Mouse (Mus musculus): ENCODE data around the gene Acox3. TPM values are rescaled to one million over a fixed set of nuclear protein-coding genes. Genes with fewer than 3 reads are reported as not detected.

Gene Acox3
- polyA plus RNA-seq, 1 experiment from 2014 or later = 13.7 TPM

DNA sequence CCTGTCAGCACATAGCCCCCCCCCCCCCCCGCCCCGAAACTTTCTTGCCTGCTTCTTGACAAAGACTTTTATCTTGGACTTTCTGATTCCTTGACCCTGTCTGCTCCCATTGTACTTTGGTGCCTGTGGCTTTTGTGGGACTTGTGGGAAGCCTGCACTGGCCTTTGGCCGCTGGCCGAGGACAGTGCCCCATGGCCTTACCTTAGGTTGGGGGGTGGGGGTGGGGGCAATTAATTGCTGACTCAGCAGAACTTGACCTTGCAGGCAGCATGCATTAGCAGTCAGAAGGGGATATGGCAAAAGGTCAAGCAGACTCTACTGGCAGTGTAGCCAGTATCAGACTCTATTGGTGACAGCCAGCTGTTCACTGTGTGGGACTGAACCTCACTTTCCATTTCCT is 8.7 kb downstream of the Acox3 start:
- H3K4me1 ChIP-seq (replicated peaks; ENCODE audit: control insufficient read depth, insufficient read depth, low read length) = no peaks in the 10 kb centered on the region
- ATAC-seq (ENCODE audit: low FRiP score) = no peak
- peaks cover 78% of the 10 kb centered on the region for H3K36me3 ChIP-seq (replicated peaks; ENCODE audit: control insufficient read depth, insufficient read depth)
- peaks cover 4% of the 10 kb centered on the region; the same call in 1 of the 2 replicates for H3K9me3 ChIP-seq (ENCODE audit: control insufficient read depth, low read length)
- no peak overlapping the region for H3K4me2 ChIP-seq (replicated peaks)
- no peak for DNase-seq (ENCODE audit: low spot score)
- H3K27ac ChIP-seq = no peak overlapping the region
- no peak overlapping the region for H3K9ac ChIP-seq
- H3K4me3 ChIP-seq (replicated peaks; ENCODE audit: low read length) = no peak overlapping the region
- 99% methylated on average over 4 of the region's 4 CpGs for WGBS
- H3K27me3 ChIP-seq (ENCODE audit: control insufficient read depth, insufficient read depth, low read length) = no peaks in the 10 kb centered on the region

DNA sequence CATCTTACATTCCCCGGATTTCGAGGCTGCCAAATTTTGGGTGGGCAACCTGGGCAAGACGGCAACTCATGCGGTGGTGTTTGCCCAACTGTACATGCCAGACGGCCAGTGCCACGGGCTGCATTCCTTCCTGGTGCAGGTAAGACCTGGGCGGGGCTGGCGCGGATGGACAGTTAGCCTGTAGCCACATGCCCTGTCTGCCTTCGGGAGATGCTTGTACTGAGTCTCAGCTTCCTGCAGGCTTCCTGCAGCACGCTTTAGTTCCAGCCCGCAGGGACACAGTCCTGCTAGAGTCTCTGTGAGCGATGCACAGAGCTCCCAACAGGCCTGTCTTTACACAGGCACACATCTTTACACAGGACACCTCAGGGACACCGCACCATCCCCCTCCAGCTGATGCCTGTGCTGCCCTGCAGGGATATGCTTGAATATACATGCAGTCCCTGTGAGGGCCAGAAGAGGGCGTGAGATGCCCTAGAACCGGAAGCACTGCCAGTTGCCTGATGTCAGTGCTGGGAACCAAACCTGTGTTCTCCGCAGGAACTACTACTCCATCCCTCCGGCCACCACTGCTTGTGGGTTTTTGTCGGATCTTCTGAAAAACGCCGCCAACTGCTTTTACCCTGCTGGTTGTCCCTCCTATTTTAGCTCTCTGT is 9.4 kb downstream of the Acox3 start:
- 82% methylated on average over 21 of the region's 21 CpGs for WGBS
- Histone ChIP-seq H3K4me2 (replicated peaks) (no peak overlapping the region), H3K9ac (no peak overlapping the region), H3K4me1 (replicated peaks; ENCODE audit: control insufficient read depth, insufficient read depth, low read length) (no peaks in the 10 kb centered on the region), H3K9me3 (ENCODE audit: control insufficient read depth, low read length) (peaks cover 4% of the 10 kb centered on the region; the same call in 1 of the 2 replicates), H3K4me3 (replicated peaks; ENCODE audit: low read length) (no peak overlapping the region), H3K27me3 (ENCODE audit: control insufficient read depth, insufficient read depth, low read length) (no peaks in the 10 kb centered on the region), H3K36me3 (replicated peaks; ENCODE audit: control insufficient read depth, insufficient read depth) (peaks cover 83% of the 10 kb centered on the region), H3K27ac (no peak overlapping the region)
- ATAC-seq (ENCODE audit: low FRiP score) (no peak), DNase-seq (ENCODE audit: low spot score) (no peak)

DNA sequence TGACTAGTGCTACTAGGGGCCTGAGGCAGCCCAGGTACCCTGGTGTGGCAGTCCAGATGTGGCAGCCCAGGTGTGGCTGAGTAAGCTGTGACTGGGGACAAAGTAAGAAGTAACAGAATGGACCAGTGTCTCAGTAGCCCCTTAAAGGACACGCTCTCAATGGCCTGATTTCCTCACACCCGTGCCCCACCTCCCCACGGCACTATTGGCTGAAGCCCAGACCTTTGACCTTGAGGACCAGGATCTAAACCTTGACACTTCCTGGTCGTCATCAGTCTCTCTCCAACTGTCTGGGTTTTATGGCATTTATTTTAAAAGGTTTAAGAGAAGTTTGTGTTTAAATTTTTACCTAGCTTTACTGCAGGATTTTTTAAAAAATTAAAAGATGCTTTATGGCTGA is 10.0 kb downstream of the Acox3 start:
- H3K4me2 ChIP-seq (replicated peaks) = no peak overlapping the region
- no peaks in the 10 kb centered on the region for H3K27me3 ChIP-seq (ENCODE audit: control insufficient read depth, insufficient read depth, low read length)
- H3K9ac ChIP-seq = no peak overlapping the region
- no peak overlapping the region for H3K27ac ChIP-seq
- WGBS = 78% methylated on average over 4 of the region's 4 CpGs
- H3K9me3 ChIP-seq (ENCODE audit: control insufficient read depth, low read length) = peaks cover 4% of the 10 kb centered on the region; the same call in 1 of the 2 replicates
- no peak overlapping the region for H3K4me3 ChIP-seq (replicated peaks; ENCODE audit: low read length)
- H3K36me3 ChIP-seq (replicated peaks; ENCODE audit: control insufficient read depth, insufficient read depth) = peaks cover 85% of the 10 kb centered on the region
- DNase-seq (ENCODE audit: low spot score) (no peak), ATAC-seq (ENCODE audit: low FRiP score) (no peak)
- H3K4me1 ChIP-seq (replicated peaks; ENCODE audit: control insufficient read depth, insufficient read depth, low read length) = no peaks in the 10 kb centered on the region

- Histone ChIP-seq H3K4me3 (replicated peaks; ENCODE audit: low read length) (no peak overlapping the region), H3K9ac (no peak overlapping the region), H3K4me1 (replicated peaks; ENCODE audit: control insufficient read depth, insufficient read depth, low read length) (no peaks in the 10 kb centered on the region), H3K9me3 (ENCODE audit: control insufficient read depth, low read length) (peaks cover 4% of the 10 kb centered on the region; the same call in 1 of the 2 replicates), H3K27ac (no peak overlapping the region), H3K36me3 (replicated peaks; ENCODE audit: control insufficient read depth, insufficient read depth) (peaks cover 85% of the 10 kb centered on the region), H3K27me3 (ENCODE audit: control insufficient read depth, insufficient read depth, low read length) (no peaks in the 10 kb centered on the region), H3K4me2 (replicated peaks) (no peak overlapping the region)
- DNase-seq (ENCODE audit: low spot score) (no peak), ATAC-seq (ENCODE audit: low FRiP score) (no peak)
- WGBS = 87% methylated on average over 6 of the region's 6 CpGs
These were observed 10.4 kb downstream of the Acox3 start for GRCm38 (mm10) chr5:35593272-35593671.

DNA sequence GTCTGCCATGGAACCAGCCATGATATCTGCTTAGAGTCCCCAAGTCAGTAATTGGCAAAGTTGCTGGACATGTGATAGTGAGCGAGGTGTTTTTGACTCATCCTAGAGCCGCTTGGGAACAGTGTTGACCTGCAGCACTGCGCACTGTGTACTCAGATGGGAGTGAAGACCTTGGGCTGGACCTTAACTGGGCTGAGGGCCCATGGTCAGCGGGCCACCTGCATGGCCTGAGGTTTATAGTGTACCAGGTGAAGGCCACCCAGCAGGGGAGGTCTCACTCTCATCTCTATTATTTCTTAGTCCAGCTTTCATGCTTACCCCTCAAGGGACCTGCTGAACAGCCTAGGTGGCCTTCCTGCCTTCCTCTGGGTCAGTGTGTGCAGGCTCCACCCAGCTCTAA is 11.9 kb downstream of the Acox3 start:
- no peak overlapping the region for H3K4me3 ChIP-seq (replicated peaks; ENCODE audit: low read length)
- 93% methylated on average over 4 of the region's 4 CpGs for whole genome bisulfite sequencing
- peaks cover 8% of the 10 kb centered on the region; the same call in 1 of the 2 replicates for H3K9me3 ChIP-seq (ENCODE audit: control insufficient read depth, low read length)
- no peak overlapping the region for H3K9ac ChIP-seq
- no peak overlapping the region for H3K4me2 ChIP-seq (replicated peaks)
- H3K4me1 ChIP-seq (replicated peaks; ENCODE audit: control insufficient read depth, insufficient read depth, low read length) = no peaks in the 10 kb centered on the region
- no peaks in the 10 kb centered on the region for H3K27me3 ChIP-seq (ENCODE audit: control insufficient read depth, insufficient read depth, low read length)
- DNase-seq (ENCODE audit: low spot score) (no peak), ATAC-seq (ENCODE audit: low FRiP score) (no peak)
- no peak overlapping the region for H3K27ac ChIP-seq
- H3K36me3 ChIP-seq (replicated peaks; ENCODE audit: control insufficient read depth, insufficient read depth) = peaks cover 77% of the 10 kb centered on the region

- H3K4me2 ChIP-seq (replicated peaks) = no peak overlapping the region
- no peak overlapping the region for H3K4me3 ChIP-seq (replicated peaks; ENCODE audit: low read length)
- H3K27ac ChIP-seq = no peak overlapping the region
- 16% methylated on average over 4 of the region's 4 CpGs for WGBS
- H3K36me3 ChIP-seq (replicated peaks; ENCODE audit: control insufficient read depth, insufficient read depth) = peaks cover 76% of the 10 kb centered on the region
- peak; percentile 96 for DNase-seq (ENCODE audit: low spot score)
- ATAC-seq (ENCODE audit: low FRiP score) = no peak
- no peak overlapping the region for H3K9ac ChIP-seq
- no peaks in the 10 kb centered on the region for H3K27me3 ChIP-seq (ENCODE audit: control insufficient read depth, insufficient read depth, low read length)
- no peaks in the 10 kb centered on the region for H3K4me1 ChIP-seq (replicated peaks; ENCODE audit: control insufficient read depth, insufficient read depth, low read length)
- H3K9me3 ChIP-seq (ENCODE audit: control insufficient read depth, low read length) = 0 out of 2 replicates have a peak, but pooled peaks cover 4% of the 10 kb centered on the region
These were observed 12.9 kb downstream of the Acox3 start for GRCm38 (mm10) chr5:35595706-35596105.

- H3K36me3 ChIP-seq (replicated peaks; ENCODE audit: control insufficient read depth, insufficient read depth) = peaks cover 73% of the 10 kb centered on the region
- no peak overlapping the region for H3K27ac ChIP-seq
- ATAC-seq (ENCODE audit: low FRiP score) (no peak; the same call in 1 of the 2 replicates), DNase-seq (ENCODE audit: low spot score) (no peak)
- no peaks in the 10 kb centered on the region for H3K4me1 ChIP-seq (replicated peaks; ENCODE audit: control insufficient read depth, insufficient read depth, low read length)
- H3K4me2 ChIP-seq (replicated peaks) = no peak overlapping the region
- H3K27me3 ChIP-seq (ENCODE audit: control insufficient read depth, insufficient read depth, low read length) = no peaks in the 10 kb centered on the region
- whole genome bisulfite sequencing = 87% methylated on average over 18 of the region's 18 CpGs
- 0 out of 2 replicates have a peak, but pooled peaks cover 4% of the 10 kb centered on the region for H3K9me3 ChIP-seq (ENCODE audit: control insufficient read depth, low read length)
- H3K9ac ChIP-seq = no peak overlapping the region
- no peak overlapping the region for H3K4me3 ChIP-seq (replicated peaks; ENCODE audit: low read length)
These were observed 13.6 kb downstream of the Acox3 start for GRCm38 (mm10) chr5:35596169-35597160.

GRCm38 (mm10) chr5:35600233-35600632 is 17.4 kb downstream of the Acox3 start:
- Histone ChIP-seq H3K27ac (no peak overlapping the region), H3K36me3 (replicated peaks; ENCODE audit: control insufficient read depth, insufficient read depth) (peaks cover 62% of the 10 kb centered on the region), H3K9ac (no peak overlapping the region), H3K4me1 (replicated peaks; ENCODE audit: control insufficient read depth, insufficient read depth, low read length) (no peaks in the 10 kb centered on the region), H3K9me3 (ENCODE audit: control insufficient read depth, low read length) (0 out of 2 replicates have a peak, but pooled peaks cover 4% of the 10 kb centered on the region), H3K4me3 (replicated peaks; ENCODE audit: low read length) (no peak overlapping the region), H3K4me2 (replicated peaks) (no peak overlapping the region), H3K27me3 (ENCODE audit: control insufficient read depth, insufficient read depth, low read length) (no peaks in the 10 kb centered on the region)
- DNase-seq (ENCODE audit: low spot score) = no peak
- WGBS = 71% methylated on average over 11 of the region's 11 CpGs
- ATAC-seq (ENCODE audit: low FRiP score) = no peak

DNA sequence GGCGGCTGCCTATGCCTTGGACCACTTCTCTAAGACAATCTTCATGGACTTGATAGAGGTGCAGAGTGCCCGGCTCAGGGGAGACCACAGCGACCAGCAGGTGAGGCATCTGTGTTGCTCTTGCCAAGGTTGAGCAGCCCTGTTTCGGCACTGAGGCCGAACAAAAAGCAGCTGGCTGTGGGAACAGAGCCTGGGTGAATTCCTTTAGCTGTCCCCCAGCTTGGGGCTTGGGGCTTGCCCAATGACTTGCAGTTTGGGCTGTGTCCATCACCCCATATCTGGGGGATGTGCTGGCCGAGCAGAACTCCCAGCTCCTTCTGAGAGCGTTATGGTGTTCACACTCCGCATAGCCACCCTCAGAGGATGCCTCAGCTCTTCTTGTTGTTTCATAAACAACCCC is 18.7 kb downstream of the Acox3 start:
- no peaks in the 10 kb centered on the region for H3K4me1 ChIP-seq (replicated peaks; ENCODE audit: control insufficient read depth, insufficient read depth, low read length)
- no peak overlapping the region for H3K27ac ChIP-seq
- ATAC-seq (ENCODE audit: low FRiP score) (no peak), DNase-seq (ENCODE audit: low spot score) (no peak)
- 92% methylated on average over 8 of the region's 8 CpGs for WGBS
- H3K4me2 ChIP-seq (replicated peaks) = no peak overlapping the region
- H3K9me3 ChIP-seq (ENCODE audit: control insufficient read depth, low read length) = 0 out of 2 replicates have a peak, but pooled peaks cover 4% of the 10 kb centered on the region
- peaks cover 65% of the 10 kb centered on the region for H3K36me3 ChIP-seq (replicated peaks; ENCODE audit: control insufficient read depth, insufficient read depth)
- H3K4me3 ChIP-seq (replicated peaks; ENCODE audit: low read length) = no peak overlapping the region
- no peak overlapping the region for H3K9ac ChIP-seq
- no peaks in the 10 kb centered on the region for H3K27me3 ChIP-seq (ENCODE audit: control insufficient read depth, insufficient read depth, low read length)

All from hindbrain, embryonic 14.5 days (tissue).